Mouse (Mus musculus) kidney, adult 2 months (tissue): Measurements from ENCODE around the gene Nphp3. TPM values are rescaled to one million over a fixed set of nuclear protein-coding genes. Genes with fewer than 3 reads are reported as not detected.
A peak's percentile ranks its signal among the peaks of the same experiment; 100 is the strongest.

ENCODE experiments used
- DNase-seq: peaks from one replicate; pipeline ENCODE4 v3.0.0; 2021
- H3K27ac ChIP-seq: fragments of 200-500 bp; 2 replicates; pipeline ENCODE4 v1.5.1; 2012; ENCODE audit warnings: low read depth, low read length, control low read depth, inconsistent platforms; ENCODE audit not compliant: insufficient read depth
- H3K27me3 ChIP-seq: fragments of 200-500 bp; replicated peaks from 2 replicates; pipeline ENCODE4 v1.6.1; 2012; ENCODE audit warnings: mild to moderate bottlenecking, moderate library complexity, low read length, inconsistent platforms; ENCODE audit not compliant: control insufficient read depth, insufficient read depth
- H3K36me3 ChIP-seq: fragments of 200-500 bp; 2 replicates; pipeline ENCODE4 v1.6.1; 2012; ENCODE audit warnings: mild to moderate bottlenecking, moderate library complexity, low read length, inconsistent platforms; ENCODE audit not compliant: control insufficient read depth, insufficient read depth
- H3K4me1 ChIP-seq: fragments of 200-500 bp; 2 replicates; pipeline ENCODE4 v1.6.1; 2011; ENCODE audit warnings: low read length; ENCODE audit not compliant: control insufficient read depth, insufficient read depth
- H3K4me3 ChIP-seq: fragments of 200-500 bp; 2 replicates; pipeline ENCODE4 v1.5.1; 2011; ENCODE audit warnings: mild to moderate bottlenecking, low read depth, low read length, control low read depth; ENCODE audit not compliant: insufficient read depth
- CTCF ChIP-seq: fragments of 200-500 bp; conservative IDR thresholded peaks from 2 replicates; pipeline ENCODE4 v1.5.1; 2011; ENCODE audit warnings: low read depth, mild to moderate bottlenecking, control low read depth, low read length, moderate library complexity, mixed read lengths; ENCODE audit not compliant: insufficient read depth, insufficient read length
- POLR2A ChIP-seq: fragments of 200-500 bp; IDR thresholded peaks from one replicate; pipeline ENCODE4 v1.6.1; 2011; ENCODE audit warnings: low read depth, low read length, control low read depth
- WGBS: fragments of 180-500 bp; shearing (Covaris S2); methylation state at CpG from one replicate; pipeline ENCODE4 v1.1.7; 2018; 5-methylcytosine and 5-hydroxymethylcytosine counted together
- polyA plus RNA-seq: library from polyadenylated mRNA; depleted of rRNA; stranded (reverse); fragments of >200 nt; gene quantifications from 2 replicates; pipeline ENCODE4 v1.2.3, GENCODE M21; 2012; rRNA removed

Nphp3 gene
- 8.4 and 17.3 TPM in 2 replicates for polyA plus RNA-seq

- H3K4me3 ChIP-seq, result peak within 1 kb of the TSS; percentile 72
- H3K36me3 ChIP-seq, result no peaks in the 10 kb centered on the region
- DNase-seq, result peak; percentile 100
- peak within 1 kb of the TSS; percentile 88 for H3K27ac ChIP-seq
- TF ChIP-seq CTCF, result no peak
- TF ChIP-seq POLR2A, result no peak
- H3K4me1 ChIP-seq, result peaks cover 7% of the 10 kb centered on the region; the same call in 1 of the 2 replicates
- H3K27me3 ChIP-seq, result no peaks in the 10 kb centered on the region
- 1% methylated on average over 55 of the region's 55 CpGs for WGBS
Observed at GRCm38 (mm10) chr9:104001921-104002859, at the start of gene Nphp3. Gene Nphp3 (plus strand): TSS chr9:104002544.

- no peak overlapping the region for H3K4me3 ChIP-seq
- H3K27ac ChIP-seq, result no peak overlapping the region
- H3K27me3 ChIP-seq, result no peaks in the 10 kb centered on the region
- H3K4me1 ChIP-seq, result no peaks in the 10 kb centered on the region
- DNase-seq, result no peak
- WGBS, result 75% methylated on average over 6 of the region's 6 CpGs
- no peaks in the 10 kb centered on the region for H3K36me3 ChIP-seq
- TF ChIP-seq CTCF, result no peak
Observed at GRCm38 (mm10) chr9:103958722-103959121, 43.6 kb upstream of the Nphp3 start.

GRCm38 (mm10) chr9:103959989-103960388 is 42.4 kb upstream of the Nphp3 start:
- Histone ChIP-seq H3K4me3 (no peak overlapping the region), H3K4me1 (no peaks in the 10 kb centered on the region), H3K27ac (no peak overlapping the region), H3K27me3 (no peaks in the 10 kb centered on the region), H3K36me3 (no peaks in the 10 kb centered on the region)
- WGBS, result 76% methylated on average over 10 of the region's 10 CpGs
- DNase-seq, result no peak
- no peak for TF ChIP-seq CTCF

- whole genome bisulfite sequencing, result 8% methylated on average over 2 of the region's 2 CpGs
- no peak overlapping the region for H3K27ac ChIP-seq
- H3K36me3 ChIP-seq, result no peaks in the 10 kb centered on the region
- H3K27me3 ChIP-seq, result no peaks in the 10 kb centered on the region
- H3K4me3 ChIP-seq, result no peak overlapping the region
- peaks cover 7% of the 10 kb centered on the region; the same call in 1 of the 2 replicates for H3K4me1 ChIP-seq
- DNase-seq, result peak; percentile 40
- TF ChIP-seq POLR2A (no peak), CTCF (0 out of 2 replicates have a peak, but pooled peaks have one; percentile 8)
Observed at GRCm38 (mm10) chr9:103996496-103996895, 5.8 kb upstream of the Nphp3 start.

GRCm38 (mm10) chr9:104000601-104001000 is 1.7 kb upstream of the Nphp3 start:
- TF ChIP-seq CTCF, result no peak
- TF ChIP-seq POLR2A, result no peak
- H3K4me3 ChIP-seq, result no peak overlapping the region
- no peaks in the 10 kb centered on the region for H3K36me3 ChIP-seq
- no peaks in the 10 kb centered on the region for H3K27me3 ChIP-seq
- H3K27ac ChIP-seq, result peak overlapping the region; percentile 59
- 25% methylated on average over 3 of the region's 3 CpGs for WGBS
- H3K4me1 ChIP-seq, result peaks cover 7% of the 10 kb centered on the region; the same call in 1 of the 2 replicates
- peak; percentile 87 for DNase-seq

- no peaks in the 10 kb centered on the region for H3K36me3 ChIP-seq
Observed at GRCm38 (mm10) chr9:104002913-104003330, 578 bp downstream of the Nphp3 start.

GRCm38 (mm10) chr9:104014526-104014925 is 12.2 kb downstream of the Nphp3 start:
- H3K4me1 ChIP-seq, result no peaks in the 10 kb centered on the region
- 81% methylated on average over 1 of the region's 1 CpGs for WGBS
- no peaks in the 10 kb centered on the region for H3K27me3 ChIP-seq
- H3K27ac ChIP-seq, result no peak overlapping the region
- TF ChIP-seq CTCF (no peak), POLR2A (no peak)
- H3K4me3 ChIP-seq, result no peak overlapping the region
- no peak for DNase-seq
- H3K36me3 ChIP-seq, result peaks cover 7% of the 10 kb centered on the region

More at GRCm38 (mm10) chr9:104002913-104003330, 578 bp downstream of the Nphp3 start:
- H3K27ac ChIP-seq, result peak overlapping the region; percentile 53
- peaks cover 7% of the 10 kb centered on the region; the same call in 1 of the 2 replicates for H3K4me1 ChIP-seq
- peak overlapping the region; percentile 69 for H3K4me3 ChIP-seq
- TF ChIP-seq CTCF (peak; percentile 68), POLR2A (no peak)
- no peaks in the 10 kb centered on the region for H3K27me3 ChIP-seq
- DNase-seq, result peak; percentile 81
- under 1% methylated on average over 37 of the region's 37 CpGs for WGBS
